Mouse (Mus musculus) common myeloid progenitor, adult 5-6 weeks (primary cell): Measurements from ENCODE around the gene Pfkl. TPM values are rescaled to one million over a fixed set of nuclear protein-coding genes. Genes with fewer than 3 reads are reported as not detected.
A peak's percentile ranks its signal among the peaks of the same experiment; 100 is the strongest.
"Not testable (repeated sequence)": the region's sequence is repeated elsewhere in the genome, so short reads cannot be mapped to it uniquely, and the experiment has no call there.

Source experiments
- ATAC-seq: replicated peaks from 2 replicates; pipeline ENCODE4 v1.8.0; 2016; ENCODE audit warnings: low read depth, mild to moderate bottlenecking, moderate TSS enrichment, inconsistent platforms; ENCODE audit not compliant: poor library complexity, severe bottlenecking
- total RNA-seq: library from RNA; stranded (forward); fragments of 200-1000, 187-1606 nt; gene quantifications from 2 replicates; pipeline ENCODE4 v1.2.3, GENCODE M21; 2017

Gene Pfkl
- total RNA-seq, 1 experiment from 2014 or later: 42.8 TPM

DNA sequence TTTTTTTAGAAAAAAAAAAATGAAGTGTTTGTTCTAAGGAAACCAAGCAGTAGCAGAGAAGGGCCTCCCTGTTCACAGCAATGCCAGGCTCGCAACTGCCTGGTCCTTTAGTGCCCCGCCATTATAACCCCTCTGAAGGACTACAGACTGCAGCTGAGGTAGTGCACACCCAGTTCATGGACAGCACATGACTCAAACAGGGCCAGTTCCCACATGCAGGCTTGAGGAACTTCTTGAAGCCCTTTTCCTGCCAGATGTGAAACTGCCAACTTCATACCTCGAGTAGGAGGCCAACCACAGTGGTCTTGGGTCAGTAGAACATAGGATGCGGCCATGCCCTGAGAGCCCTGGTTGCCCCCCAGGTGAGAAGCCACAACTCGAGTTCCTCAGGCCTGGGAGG, 35.6 kb downstream of the Pfkl start:
- no peak for ATAC-seq

DNA sequence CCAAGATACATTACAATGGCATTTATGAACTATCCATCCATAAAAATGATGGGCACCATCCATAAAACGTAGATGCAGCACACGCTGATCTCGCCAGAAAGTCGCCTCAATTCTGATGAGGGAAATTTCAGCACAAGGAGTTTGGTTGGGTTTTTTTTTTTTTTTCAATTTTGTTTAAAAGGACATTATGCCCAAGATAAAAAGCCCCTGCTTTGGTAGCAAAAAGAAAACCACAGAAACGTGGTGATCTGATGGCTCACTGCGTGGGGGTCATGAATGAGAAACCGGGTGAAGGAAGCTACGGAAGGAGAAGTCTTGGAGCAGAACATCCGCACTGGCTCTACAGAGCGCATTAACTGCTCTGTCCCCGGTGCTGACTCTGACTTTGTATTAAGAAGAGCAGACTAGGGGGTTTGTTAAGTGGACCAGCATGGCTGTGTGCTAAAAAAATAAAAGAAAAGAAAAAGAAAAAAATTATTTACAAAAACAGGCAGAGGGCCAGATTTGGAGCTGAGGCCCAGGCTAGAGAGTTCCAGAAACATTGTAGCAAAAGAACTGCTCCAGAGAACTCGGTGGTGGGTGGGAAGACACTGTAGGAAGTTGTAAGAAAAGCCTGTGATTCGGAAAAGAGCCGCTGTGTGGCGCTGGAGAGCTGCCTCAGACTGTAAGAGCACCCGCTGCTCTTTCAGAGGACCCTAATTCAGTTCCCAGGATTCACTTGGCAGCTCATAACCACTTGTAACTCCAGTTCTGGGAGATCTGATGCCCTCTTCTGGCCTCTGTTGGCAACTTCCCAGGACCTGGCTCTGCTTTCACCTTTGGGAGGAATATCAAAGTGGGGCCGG, 38.0 kb downstream of the Pfkl start:
- ATAC-seq: no peak

DNA sequence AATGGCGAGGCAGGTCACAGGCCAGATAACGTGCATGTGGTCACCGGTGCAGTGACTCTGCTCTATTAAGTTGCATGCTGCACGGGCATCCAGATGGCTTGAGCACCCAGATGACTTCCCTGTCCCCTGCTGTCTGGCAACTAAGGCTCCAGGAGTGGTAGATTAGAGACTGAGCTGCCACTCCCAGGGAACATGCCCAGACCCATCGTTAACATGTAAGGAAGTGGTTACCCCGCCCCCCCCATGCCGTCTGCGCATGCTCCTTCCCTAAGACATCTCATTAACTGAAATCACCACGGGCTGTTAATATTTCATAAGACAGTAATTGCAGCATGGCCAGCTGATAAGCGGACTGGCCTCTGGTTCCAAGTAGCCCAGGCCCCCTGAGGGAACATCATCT, 38.7 kb downstream of the Pfkl start:
- peak; percentile 76 for ATAC-seq

GRCm38 (mm10) chr10:77970481-77970880, 39.4 kb downstream of the Pfkl start, which contains the start of gene Trpm2:
Trpm2 (minus strand) TSS chr10:77970563.
- peak; percentile 72 for ATAC-seq

GRCm38 (mm10) chr10:77969973-77970325, 39.9 kb downstream of the Pfkl start:
- ATAC-seq: no peak

GRCm38 (mm10) chr10:77969274-77969972, 40.5 kb downstream of the Pfkl start:
- ATAC-seq: peak; percentile 48

DNA sequence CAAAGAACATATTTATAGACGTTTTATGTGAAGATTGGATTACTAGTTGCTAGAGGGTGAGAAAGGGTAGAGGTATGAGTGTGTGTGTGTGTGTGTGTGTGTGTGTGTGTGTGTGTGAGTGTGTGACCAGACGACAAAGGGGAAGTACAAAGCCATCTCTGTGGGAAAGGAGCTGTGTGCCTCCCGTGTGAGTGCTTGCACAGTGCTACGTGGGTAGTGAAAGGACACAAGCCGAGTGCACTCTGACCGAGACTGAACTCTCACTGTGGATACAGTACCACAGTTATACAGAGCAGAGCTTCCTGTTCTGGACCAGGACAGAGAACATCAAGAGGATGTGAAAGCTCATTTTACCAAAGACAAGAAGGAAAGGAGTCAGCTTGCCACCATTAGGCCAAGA, 45.9 kb downstream of the Pfkl start:
- ATAC-seq: peak; percentile 76

DNA sequence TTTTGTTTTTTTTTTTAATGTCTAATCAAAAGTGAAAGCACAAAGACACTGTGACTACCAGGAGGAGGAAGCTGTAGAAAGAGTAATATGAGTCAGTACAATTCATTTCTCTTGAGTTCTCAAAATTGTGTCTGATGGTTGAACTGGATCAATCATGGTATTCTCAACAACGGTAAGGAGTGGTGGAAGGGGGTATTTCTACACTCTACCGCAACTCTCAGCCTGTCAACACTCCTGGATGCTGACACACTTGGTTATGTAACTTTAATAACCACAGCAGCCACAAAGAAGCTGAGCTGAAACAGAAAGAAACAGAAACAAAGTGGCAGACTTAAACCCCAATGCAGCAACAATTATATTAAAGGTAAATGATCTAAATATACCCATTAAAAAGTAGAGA, 47.2 kb downstream of the Pfkl start:
- ATAC-seq: peak; percentile 85

DNA sequence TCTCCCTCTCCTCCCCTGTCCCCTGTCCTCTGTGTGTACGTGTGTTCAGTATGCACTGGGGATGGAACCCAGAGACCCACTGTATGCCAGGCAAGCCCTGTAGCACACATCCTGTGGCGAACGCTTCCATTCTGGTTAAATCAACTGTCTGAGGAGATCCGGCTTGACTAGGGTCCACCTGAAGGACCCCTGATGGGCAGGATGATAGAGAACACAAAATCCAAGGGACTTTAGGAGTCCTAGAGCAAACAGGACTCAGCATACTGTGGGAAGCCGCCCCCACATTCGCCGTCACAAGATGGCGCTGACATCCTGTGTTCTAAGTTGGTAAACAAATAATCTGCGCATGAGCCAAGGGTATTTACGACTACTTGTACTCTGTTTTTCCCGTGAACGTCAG, 59.4 kb downstream of the Pfkl start:
- ATAC-seq: not testable (repeated sequence)

- ATAC-seq: peak; percentile 47; the same call in 1 of the 2 replicates
Measured at GRCm38 (mm10) chr10:77939685-77940084, 70.2 kb downstream of the Pfkl start.

Other genes with a start within 250 kb of the Pfkl start
- not detected in 2 replicates for gene Gm3238, start 238.8 kb downstream of the Pfkl start, total RNA-seq
- not detected in 2 replicates for gene Gm7138, start 233.1 kb downstream of the Pfkl start, total RNA-seq
- not detected in 2 replicates for gene Gm3250, start 227.5 kb downstream of the Pfkl start, total RNA-seq
- not detected in 2 replicates for gene Gm7137, start 221.9 kb downstream of the Pfkl start, total RNA-seq
- gene Gm9639, start 215.0 kb downstream of the Pfkl start, total RNA-seq: not detected in 2 replicates
- not detected in 2 replicates for gene Gm19668, start 210.9 kb downstream of the Pfkl start, total RNA-seq
- gene Gm9507, start 198.2 kb downstream of the Pfkl start, total RNA-seq: not detected in 2 replicates
- gene Gm2696, start 195.4 kb downstream of the Pfkl start, total RNA-seq: not detected in 2 replicates
- gene Krtap10-4, start 183.0 kb downstream of the Pfkl start, total RNA-seq: not detected in 2 replicates
- not detected in 2 replicates for gene Krtap10-10, start 174.1 kb downstream of the Pfkl start, total RNA-seq
- not detected in 2 replicates for gene Gm36176, start 163.3 kb downstream of the Pfkl start, total RNA-seq
- not detected in 2 replicates for gene Gm10318, start 157.2 kb downstream of the Pfkl start, total RNA-seq
- not detected in 2 replicates for gene Gm3285, start 148.1 kb downstream of the Pfkl start, total RNA-seq
- 0.23 TPM in 1 of 2 replicates, not detected in the other for gene Lrrc3, start 107.5 kb downstream of the Pfkl start, total RNA-seq
- gene Trpm2, start 39.5 kb downstream of the Pfkl start, total RNA-seq: 1.4 and 4.2 TPM in 2 replicates
- 10.5 and 12.6 TPM in 2 replicates for gene 1810043G02Rik, start 31.6 kb downstream of the Pfkl start, total RNA-seq
- gene Dnmt3l, start 31.9 kb upstream of the Pfkl start, total RNA-seq: 0.87 TPM in 1 of 2 replicates, not detected in the other
- gene Aire, start 33.5 kb upstream of the Pfkl start, total RNA-seq: not detected in 2 replicates
- 0.73 and 1.0 TPM in 2 replicates for gene Icosl, start 59.2 kb upstream of the Pfkl start, total RNA-seq
- gene D10Jhu81e, start 159.7 kb upstream of the Pfkl start, total RNA-seq: 84.9 and 97.8 TPM in 2 replicates
- gene Pwp2, start 175.1 kb upstream of the Pfkl start, total RNA-seq: 29.2 and 32.2 TPM in 2 replicates
- 27.8 and 29.0 TPM in 2 replicates for gene Trappc10, start 234.6 kb upstream of the Pfkl start, total RNA-seq